Mouse (Mus musculus): ENCODE measurements around the gene Tmprss11c.
"Not testable (repeated sequence)": the region's sequence is repeated elsewhere in the genome, so short reads cannot be mapped to it uniquely, and the experiment has no call there.

Tmprss11c gene

GRCm38 (mm10) chr5:86289208-86289607, at the start of gene Tmprss11c:
TSS of gene Tmprss11c (minus strand) at chr5:86289308.
- no peak for DNase-seq (ENCODE audit: low spot score)

- not testable (repeated sequence) for DNase-seq (ENCODE audit: low spot score)
Observed at GRCm38 (mm10) chr5:86318018-86318956, 29.2 kb upstream of the Tmprss11c start.

GRCm38 (mm10) chr5:86306116-86306515, 17.0 kb upstream of the Tmprss11c start:
- DNase-seq (ENCODE audit: low spot score) = no peak

GRCm38 (mm10) chr5:86303877-86304276, 14.8 kb upstream of the Tmprss11c start:
- no peak for DNase-seq (ENCODE audit: low spot score)

- no peak for DNase-seq (ENCODE audit: low spot score)
Observed at GRCm38 (mm10) chr5:86246559-86246958, 42.5 kb downstream of the Tmprss11c start.

GRCm38 (mm10) chr5:86244880-86245279, 44.2 kb downstream of the Tmprss11c start:
- no peak for DNase-seq (ENCODE audit: low spot score)

GRCm38 (mm10) chr5:86244275-86244674, 44.8 kb downstream of the Tmprss11c start:
- no peak for DNase-seq (ENCODE audit: low spot score)

- no peak for DNase-seq (ENCODE audit: low spot score)
Observed at GRCm38 (mm10) chr5:86227156-86227853, 61.8 kb downstream of the Tmprss11c start.

GRCm38 (mm10) chr5:86197801-86198200, 91.3 kb downstream of the Tmprss11c start, which contains the start of gene Gnrhr:
TSS of gene Gnrhr (minus strand) at chr5:86197901.
- no peak for DNase-seq (ENCODE audit: low spot score)

GRCm38 (mm10) chr5:86191356-86191755, 97.8 kb downstream of the Tmprss11c start:
- DNase-seq (ENCODE audit: low spot score) = no peak

- no peak for DNase-seq (ENCODE audit: low spot score)
Observed at GRCm38 (mm10) chr5:86190770-86191169, 98.3 kb downstream of the Tmprss11c start.

- no peak for DNase-seq (ENCODE audit: low spot score)
Observed at GRCm38 (mm10) chr5:86190290-86190689, 98.8 kb downstream of the Tmprss11c start.

GRCm38 (mm10) chr5:86187441-86187840, 101.7 kb downstream of the Tmprss11c start:
- DNase-seq (ENCODE audit: low spot score) = no peak

Measured in yolk sac, embryonic 10.5 days (tissue).